Mouse (Mus musculus): ENCODE measurements around the gene Cyp4f18. TPM values are rescaled to one million over a fixed set of nuclear protein-coding genes. Genes with fewer than 3 reads are reported as not detected.
A peak's percentile ranks its signal among the peaks of the same experiment; 100 is the strongest.
"Not testable (repeated sequence)": the region's sequence is repeated elsewhere in the genome, so short reads cannot be mapped to it uniquely, and the experiment has no call there.

Gene Cyp4f18
- total RNA-seq, 1 experiment from 2014 or later, result 3.4 TPM

GRCm38 (mm10) chr8:71988867-71989599, 20.4 kb downstream of the Cyp4f18 start:
- 0 out of 4 replicates have a peak, but pooled peaks of 1 of the 2 experiments have one; percentile 13 for ATAC-seq (replicated peaks in 1 of 2; ENCODE audit: insufficient read depth in 1 of 2, low FRiP score in 2 of 2, low TSS enrichment in 1 of 2, low read depth in 1 of 2, poor library complexity in 2 of 2, severe bottlenecking in 2 of 2)

GRCm38 (mm10) chr8:71988110-71988866, 21.1 kb downstream of the Cyp4f18 start:
- ATAC-seq (replicated peaks in 1 of 2; ENCODE audit: insufficient read depth in 1 of 2, low FRiP score in 2 of 2, low TSS enrichment in 1 of 2, low read depth in 1 of 2, poor library complexity in 2 of 2, severe bottlenecking in 2 of 2), result peak; percentile 82 to 83; a peak in 3 of 4 replicates

- no peak for ATAC-seq (replicated peaks in 1 of 2; ENCODE audit: insufficient read depth in 1 of 2, low FRiP score in 2 of 2, low TSS enrichment in 1 of 2, low read depth in 1 of 2, poor library complexity in 2 of 2, severe bottlenecking in 2 of 2)
These were observed 24.8 kb downstream of the Cyp4f18 start for GRCm38 (mm10) chr8:71984601-71985000.

GRCm38 (mm10) chr8:71981456-71981855, 28.0 kb downstream of the Cyp4f18 start:
- no peak for ATAC-seq (replicated peaks in 1 of 2; ENCODE audit: insufficient read depth in 1 of 2, low FRiP score in 2 of 2, low TSS enrichment in 1 of 2, low read depth in 1 of 2, poor library complexity in 2 of 2, severe bottlenecking in 2 of 2)

- peak; percentile 27 to 42; a peak in 2 of 4 replicates for ATAC-seq (replicated peaks in 1 of 2; ENCODE audit: insufficient read depth in 1 of 2, low FRiP score in 2 of 2, low TSS enrichment in 1 of 2, low read depth in 1 of 2, poor library complexity in 2 of 2, severe bottlenecking in 2 of 2)
These were observed 28.4 kb downstream of the Cyp4f18 start for GRCm38 (mm10) chr8:71981032-71981431.

GRCm38 (mm10) chr8:71974211-71974610, 35.2 kb downstream of the Cyp4f18 start:
- ATAC-seq (replicated peaks in 1 of 2; ENCODE audit: insufficient read depth in 1 of 2, low FRiP score in 2 of 2, low TSS enrichment in 1 of 2, low read depth in 1 of 2, poor library complexity in 2 of 2, severe bottlenecking in 2 of 2), result no peak

GRCm38 (mm10) chr8:71971945-71972344, 37.5 kb downstream of the Cyp4f18 start:
- ATAC-seq (replicated peaks in 1 of 2; ENCODE audit: insufficient read depth in 1 of 2, low FRiP score in 2 of 2, low TSS enrichment in 1 of 2, low read depth in 1 of 2, poor library complexity in 2 of 2, severe bottlenecking in 2 of 2), result peak; percentile 45 to 53; a peak in 1 of 4 replicates

- ATAC-seq (replicated peaks in 1 of 2; ENCODE audit: insufficient read depth in 1 of 2, low FRiP score in 2 of 2, low TSS enrichment in 1 of 2, low read depth in 1 of 2, poor library complexity in 2 of 2, severe bottlenecking in 2 of 2), result no peak
These were observed 40.8 kb downstream of the Cyp4f18 start for GRCm38 (mm10) chr8:71968636-71969035.

- ATAC-seq (replicated peaks in 1 of 2; ENCODE audit: insufficient read depth in 1 of 2, low FRiP score in 2 of 2, low TSS enrichment in 1 of 2, low read depth in 1 of 2, poor library complexity in 2 of 2, severe bottlenecking in 2 of 2), result no peak
These were observed 41.3 kb downstream of the Cyp4f18 start for GRCm38 (mm10) chr8:71968100-71968499.

GRCm38 (mm10) chr8:71967261-71967660, 42.2 kb downstream of the Cyp4f18 start:
- no peak for ATAC-seq (replicated peaks in 1 of 2; ENCODE audit: insufficient read depth in 1 of 2, low FRiP score in 2 of 2, low TSS enrichment in 1 of 2, low read depth in 1 of 2, poor library complexity in 2 of 2, severe bottlenecking in 2 of 2)

GRCm38 (mm10) chr8:71966411-71966810, 43.0 kb downstream of the Cyp4f18 start:
- ATAC-seq (replicated peaks in 1 of 2; ENCODE audit: insufficient read depth in 1 of 2, low FRiP score in 2 of 2, low TSS enrichment in 1 of 2, low read depth in 1 of 2, poor library complexity in 2 of 2, severe bottlenecking in 2 of 2), result no peak

GRCm38 (mm10) chr8:71965166-71965565, 44.3 kb downstream of the Cyp4f18 start:
- no peak for ATAC-seq (replicated peaks in 1 of 2; ENCODE audit: insufficient read depth in 1 of 2, low FRiP score in 2 of 2, low TSS enrichment in 1 of 2, low read depth in 1 of 2, poor library complexity in 2 of 2, severe bottlenecking in 2 of 2)

GRCm38 (mm10) chr8:71964051-71964450, 45.4 kb downstream of the Cyp4f18 start:
- ATAC-seq (replicated peaks in 1 of 2; ENCODE audit: insufficient read depth in 1 of 2, low FRiP score in 2 of 2, low TSS enrichment in 1 of 2, low read depth in 1 of 2, poor library complexity in 2 of 2, severe bottlenecking in 2 of 2), result no peak

GRCm38 (mm10) chr8:71961796-71962195, 47.6 kb downstream of the Cyp4f18 start:
- ATAC-seq (replicated peaks in 1 of 2; ENCODE audit: insufficient read depth in 1 of 2, low FRiP score in 2 of 2, low TSS enrichment in 1 of 2, low read depth in 1 of 2, poor library complexity in 2 of 2, severe bottlenecking in 2 of 2), result no peak

- no peak for ATAC-seq (replicated peaks in 1 of 2; ENCODE audit: insufficient read depth in 1 of 2, low FRiP score in 2 of 2, low TSS enrichment in 1 of 2, low read depth in 1 of 2, poor library complexity in 2 of 2, severe bottlenecking in 2 of 2)
These were observed 48.9 kb downstream of the Cyp4f18 start for GRCm38 (mm10) chr8:71960483-71960882.

- no peak for ATAC-seq (replicated peaks in 1 of 2; ENCODE audit: insufficient read depth in 1 of 2, low FRiP score in 2 of 2, low TSS enrichment in 1 of 2, low read depth in 1 of 2, poor library complexity in 2 of 2, severe bottlenecking in 2 of 2)
These were observed 54.8 kb downstream of the Cyp4f18 start for GRCm38 (mm10) chr8:71954666-71955065.

GRCm38 (mm10) chr8:71952961-71953700, 56.3 kb downstream of the Cyp4f18 start:
- ATAC-seq (replicated peaks in 1 of 2; ENCODE audit: insufficient read depth in 1 of 2, low FRiP score in 2 of 2, low TSS enrichment in 1 of 2, low read depth in 1 of 2, poor library complexity in 2 of 2, severe bottlenecking in 2 of 2), result not testable (repeated sequence)

GRCm38 (mm10) chr8:71952489-71952888, 56.9 kb downstream of the Cyp4f18 start:
- ATAC-seq (replicated peaks in 1 of 2; ENCODE audit: insufficient read depth in 1 of 2, low FRiP score in 2 of 2, low TSS enrichment in 1 of 2, low read depth in 1 of 2, poor library complexity in 2 of 2, severe bottlenecking in 2 of 2), result no peak
